Mouse (Mus musculus) heart, embryonic 12.5 days (tissue): ENCODE data around the gene Cdc27. TPM values are rescaled to one million over a fixed set of nuclear protein-coding genes. Genes with fewer than 3 reads are reported as not detected.
"Not testable (repeated sequence)": the region's sequence is repeated elsewhere in the genome, so short reads cannot be mapped to it uniquely, and the experiment has no call there.

ENCODE experiments used
- ATAC-seq: fragments of 200-750 bp; cut with Nextera tagmentation; 2 replicates; pipeline ENCODE4 v1.8.0; 2017; ENCODE audit warnings: moderate TSS enrichment, moderate library complexity; ENCODE audit not compliant: insufficient number of reproducible peaks, low FRiP score
- H3K27ac ChIP-seq: fragments of 300-500 bp; sonication (generic); 2 replicates; pipeline ENCODE4 v1.5.1; 2016; ENCODE audit warnings: mild to moderate bottlenecking, moderate library complexity; ENCODE audit not compliant: poor library complexity, severe bottlenecking
- H3K27me3 ChIP-seq: fragments of 300-500 bp; sonication (generic); replicated peaks from 2 replicates; pipeline ENCODE4 v1.6.1; 2016; ENCODE audit warnings: mild to moderate bottlenecking, moderate library complexity
- H3K36me3 ChIP-seq: fragments of 300-500 bp; sonication (generic); 2 replicates; pipeline ENCODE4 v1.6.1; 2016; ENCODE audit warnings: mild to moderate bottlenecking, moderate library complexity
- H3K4me1 ChIP-seq: fragments of 300-500 bp; sonication (generic); replicated peaks from 2 replicates; pipeline ENCODE4 v1.6.1; 2016; ENCODE audit warnings: mild to moderate bottlenecking
- H3K4me2 ChIP-seq: fragments of 300-500 bp; sonication (generic); 2 replicates; pipeline ENCODE4 v1.6.1; 2016; ENCODE audit warnings: mild to moderate bottlenecking, moderate library complexity
- H3K4me3 ChIP-seq: fragments of 300-500 bp; sonication (generic); 2 replicates; pipeline ENCODE4 v1.5.1; 2016; ENCODE audit warnings: mild to moderate bottlenecking
- H3K9ac ChIP-seq: fragments of 300-500 bp; sonication (generic); 2 replicates; pipeline ENCODE4 v1.6.1; 2016; ENCODE audit warnings: mild to moderate bottlenecking, moderate library complexity
- H3K9me3 ChIP-seq: fragments of 300-500 bp; sonication (generic); replicated peaks from 2 replicates; pipeline ENCODE4 v1.6.1; 2016; ENCODE audit warnings: mild to moderate bottlenecking, moderate library complexity
- WGBS: fragments of 180-500 bp; shearing (Covaris S2); methylation state at CpG from one replicate; pipeline ENCODE4 v1.1.7; 2016; 5-methylcytosine and 5-hydroxymethylcytosine counted together
- polyA plus RNA-seq: library from polyadenylated mRNA; unstranded; fragments of >200 nt; fragmentation: Nextera tagmentation; extraction: Ambion mirVana; gene quantifications from 2 replicates; pipeline ENCODE4 v1.2.1, GENCODE M21; 2016

Gene Cdc27
- polyA plus RNA-seq, 1 experiment from 2014 or later = 40.6 TPM

DNA sequence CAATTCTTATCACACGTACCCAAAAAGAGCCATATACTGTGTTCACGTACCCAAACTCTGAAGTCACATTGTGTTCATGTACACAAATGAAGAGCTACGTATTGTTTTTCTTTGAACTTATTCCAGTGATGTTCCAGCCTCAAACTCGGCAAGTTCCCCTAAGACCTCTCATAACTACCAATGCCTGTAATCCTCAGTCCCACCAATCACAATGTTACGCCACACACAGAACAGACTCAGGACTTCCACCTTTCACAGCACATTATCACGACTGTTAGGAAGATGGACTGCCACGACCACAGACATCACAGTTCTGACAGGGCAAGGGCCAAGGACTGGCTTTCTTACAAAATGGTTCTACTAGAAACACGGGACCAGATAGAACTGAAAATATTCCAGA lies 20.1 kb upstream of the Cdc27 start:
- WGBS = 72% methylated on average over 8 of the region's 8 CpGs
- H3K36me3 ChIP-seq, H3K27ac ChIP-seq, H3K4me2 ChIP-seq, H3K9me3 ChIP-seq, H3K9ac ChIP-seq, ATAC-seq, H3K4me3 ChIP-seq, H3K27me3 ChIP-seq: not testable (repeated sequence)
- peaks cover 47% of the 10 kb centered on the region for H3K4me1 ChIP-seq

DNA sequence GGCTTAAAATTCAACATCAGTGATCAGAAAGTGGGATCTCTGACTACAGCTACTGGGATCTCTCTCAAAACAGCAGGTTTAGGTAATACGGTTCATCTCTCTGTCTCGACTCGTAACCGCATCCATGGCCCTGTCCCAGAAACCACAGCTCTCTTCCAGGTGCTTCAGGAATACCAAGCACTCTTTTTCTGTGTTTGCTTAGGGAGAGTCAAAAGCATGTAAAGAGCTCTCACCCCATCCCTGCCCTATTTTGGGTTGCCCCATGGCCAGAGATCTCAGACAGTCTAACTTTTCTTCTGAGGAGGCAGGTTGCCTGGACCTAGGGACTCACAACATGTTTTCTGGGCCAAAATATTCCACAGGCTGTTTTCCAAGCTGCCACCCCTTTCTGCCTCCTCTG lies 17.9 kb upstream of the Cdc27 start:
- WGBS = 91% methylated on average over 4 of the region's 4 CpGs
- Histone ChIP-seq H3K4me3 (no peak overlapping the region), H3K36me3 (no peaks in the 10 kb centered on the region), H3K27me3 (no peaks in the 10 kb centered on the region), H3K4me2 (no peak overlapping the region), H3K9me3 (peaks cover 5% of the 10 kb centered on the region; the same call in 1 of the 2 replicates), H3K9ac (no peak overlapping the region; the same call in 1 of the 2 replicates), H3K4me1 (peaks cover 53% of the 10 kb centered on the region), H3K27ac (no peak overlapping the region)
- ATAC-seq = no peak

DNA sequence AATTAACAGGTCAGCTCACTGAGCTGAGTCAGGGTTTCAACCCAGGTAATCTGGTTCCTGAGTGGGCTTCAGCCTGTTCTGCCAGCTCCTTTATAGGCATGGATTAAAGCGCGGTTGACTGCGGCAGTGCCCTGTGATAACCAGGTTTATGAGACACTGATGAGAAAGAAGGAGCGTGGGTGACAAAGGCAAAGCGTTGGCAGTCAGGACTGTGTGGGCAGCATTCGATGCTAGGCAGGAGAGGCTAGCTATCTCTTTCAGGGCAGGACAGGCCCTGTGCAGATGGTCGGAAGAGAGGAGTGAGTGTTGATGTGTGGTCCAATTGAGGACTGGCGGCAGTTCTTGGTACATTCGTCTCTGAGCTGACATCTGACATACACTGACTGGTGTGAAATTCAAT lies 17.3 kb upstream of the Cdc27 start:
- H3K4me2 ChIP-seq = no peak overlapping the region
- no peak overlapping the region for H3K4me3 ChIP-seq
- WGBS = 50% methylated on average over 9 of the region's 9 CpGs
- H3K27me3 ChIP-seq = no peaks in the 10 kb centered on the region
- peaks cover 53% of the 10 kb centered on the region for H3K4me1 ChIP-seq
- ATAC-seq = no peak
- H3K27ac ChIP-seq = 0 out of 2 replicates have a peak overlapping the region, but pooled peaks have one; percentile 17
- H3K9ac ChIP-seq = 0 out of 2 replicates have a peak overlapping the region, but pooled peaks have one; percentile 16
- peaks cover 5% of the 10 kb centered on the region; the same call in 1 of the 2 replicates for H3K9me3 ChIP-seq
- no peaks in the 10 kb centered on the region for H3K36me3 ChIP-seq

DNA sequence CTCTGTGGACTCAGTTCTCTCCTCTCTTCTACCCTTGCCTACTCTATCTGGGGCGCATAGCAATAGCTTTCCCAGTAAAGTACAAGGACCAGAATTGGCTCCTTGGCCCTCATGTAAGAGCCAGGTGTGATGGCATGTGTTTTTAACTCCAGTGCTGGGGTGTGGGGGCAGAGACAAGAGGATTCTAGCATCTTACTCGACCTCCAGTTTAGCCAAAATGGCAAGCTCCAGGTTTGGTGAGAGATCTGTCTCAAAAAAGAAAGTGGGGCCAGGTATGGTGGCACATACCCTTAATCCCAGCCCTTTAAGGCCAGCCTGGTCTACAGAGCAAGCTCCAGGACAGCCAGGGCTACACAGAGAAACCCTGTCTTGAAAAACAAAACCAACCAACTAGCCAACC lies 16.4 kb upstream of the Cdc27 start:
- H3K27ac ChIP-seq = no peak overlapping the region

DNA sequence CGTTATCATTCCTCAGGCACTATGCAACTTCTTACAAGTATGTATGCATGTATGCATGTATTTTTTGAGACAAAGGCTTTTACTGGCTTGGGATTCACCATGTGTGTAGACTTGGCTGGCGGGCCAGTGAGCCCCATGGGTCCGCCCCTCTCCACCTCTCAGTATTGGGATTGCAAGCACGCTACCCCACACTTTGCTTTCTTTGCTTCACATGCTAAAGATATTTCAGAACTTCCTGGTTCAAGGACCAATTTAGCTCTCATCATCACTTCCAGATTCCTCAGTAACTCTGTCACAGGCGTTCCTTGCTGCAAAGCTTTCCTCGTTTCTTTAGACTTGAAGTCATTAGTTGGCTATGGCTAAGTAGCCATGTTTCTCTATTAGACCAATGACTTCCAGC lies 15.7 kb upstream of the Cdc27 start:
- no peaks in the 10 kb centered on the region for H3K36me3 ChIP-seq
- WGBS = 59% methylated on average over 6 of the region's 6 CpGs
- H3K4me2 ChIP-seq = no peak overlapping the region
- H3K4me3 ChIP-seq = no peak overlapping the region
- no peaks in the 10 kb centered on the region for H3K27me3 ChIP-seq
- no peak overlapping the region for H3K9ac ChIP-seq
- peaks cover 50% of the 10 kb centered on the region for H3K4me1 ChIP-seq
- H3K27ac ChIP-seq = no peak overlapping the region; the same call in 1 of the 2 replicates
- no peak for ATAC-seq
- H3K9me3 ChIP-seq = peaks cover 5% of the 10 kb centered on the region; the same call in 1 of the 2 replicates

More for the DNA sequence above, 16.4 kb upstream of the Cdc27 start:
- Histone ChIP-seq H3K4me3 (no peak overlapping the region), H3K9me3 (peaks cover 5% of the 10 kb centered on the region; the same call in 1 of the 2 replicates), H3K4me2 (no peak overlapping the region), H3K36me3 (no peaks in the 10 kb centered on the region), H3K27me3 (no peaks in the 10 kb centered on the region), H3K4me1 (peaks cover 50% of the 10 kb centered on the region), H3K9ac (no peak overlapping the region)
- 81% methylated on average over 2 of the region's 2 CpGs for WGBS
- ATAC-seq = no peak

DNA sequence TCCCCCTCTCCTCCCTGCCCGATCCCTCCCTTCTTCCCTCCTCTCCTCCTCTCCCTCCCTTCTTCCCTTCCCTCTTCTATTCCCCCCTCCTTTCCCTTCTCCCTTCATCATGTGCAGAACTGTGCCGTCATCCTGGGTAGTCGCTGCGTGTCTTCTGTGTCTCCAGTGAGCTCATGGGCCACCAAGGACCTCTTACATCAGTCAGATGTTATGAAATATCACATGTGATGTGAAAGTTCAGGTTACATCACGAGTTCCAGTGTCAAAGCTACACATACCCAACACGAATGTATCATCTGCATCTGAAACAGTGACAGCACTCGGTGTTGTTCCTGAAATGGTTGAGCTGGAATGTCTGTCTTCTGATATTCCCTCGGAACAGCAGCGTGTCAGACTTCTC lies 14.8 kb upstream of the Cdc27 start:
- Histone ChIP-seq H3K27ac (no peak overlapping the region), H3K36me3 (no peaks in the 10 kb centered on the region), H3K4me3 (no peak overlapping the region), H3K27me3 (no peaks in the 10 kb centered on the region), H3K9me3 (peaks cover 5% of the 10 kb centered on the region; the same call in 1 of the 2 replicates), H3K4me2 (no peak overlapping the region), H3K4me1 (peaks cover 56% of the 10 kb centered on the region), H3K9ac (no peak overlapping the region)
- ATAC-seq = no peak
- 81% methylated on average over 9 of the region's 9 CpGs for WGBS

DNA sequence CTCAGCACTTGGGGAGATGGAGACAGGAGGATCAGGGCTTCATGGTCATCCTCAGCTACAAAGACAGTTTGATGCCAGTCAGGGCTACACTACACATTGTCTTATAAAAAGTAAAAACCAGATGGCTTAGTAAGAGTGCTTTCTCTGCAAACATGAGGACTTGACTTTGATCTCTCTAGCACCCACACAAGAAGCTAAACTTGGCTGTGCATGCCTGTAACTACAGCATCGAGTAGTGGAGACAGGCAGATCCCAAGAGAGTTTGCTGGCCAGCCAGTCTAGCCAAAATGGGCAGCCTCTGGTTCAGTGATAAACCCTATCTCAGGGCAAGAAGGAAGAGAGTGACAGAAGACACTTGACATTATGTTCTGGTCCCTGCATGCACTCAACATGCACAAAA lies 13.1 kb upstream of the Cdc27 start:
- Histone ChIP-seq H3K27me3 (no peaks in the 10 kb centered on the region), H3K27ac (no peak overlapping the region), H3K4me1 (peaks cover 68% of the 10 kb centered on the region), H3K36me3 (no peaks in the 10 kb centered on the region), H3K4me2 (no peak overlapping the region), H3K9me3 (no peaks in the 10 kb centered on the region), H3K4me3 (no peak overlapping the region), H3K9ac (no peak overlapping the region)
- no peak for ATAC-seq
- WGBS = 6% methylated on average over 1 of the region's 1 CpGs

DNA sequence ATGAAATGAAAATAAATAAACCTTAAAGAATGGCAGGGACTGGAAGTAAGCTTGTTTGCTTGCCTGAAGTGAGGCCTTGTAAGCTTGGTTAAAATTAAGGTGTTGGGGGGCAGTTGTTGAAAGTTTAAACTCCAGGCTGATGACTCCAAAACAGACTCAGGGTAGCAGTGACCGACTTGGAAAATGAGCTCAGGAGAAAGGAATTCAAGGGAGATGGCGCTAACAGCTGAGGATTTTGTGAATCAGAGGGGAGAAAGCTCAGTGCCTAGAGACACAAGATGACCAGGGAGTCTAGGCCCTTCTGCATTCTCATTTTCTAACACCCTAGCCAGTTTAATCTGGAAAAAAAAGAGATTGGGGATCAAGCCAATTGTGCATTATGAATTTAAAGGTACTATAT lies 10.6 kb upstream of the Cdc27 start:
- Histone ChIP-seq H3K36me3 (no peaks in the 10 kb centered on the region), H3K27ac (peak overlapping the region; percentile 86), H3K9ac (no peak overlapping the region), H3K27me3 (no peaks in the 10 kb centered on the region), H3K4me2 (peak overlapping the region; percentile 21; the same call in 1 of the 2 replicates), H3K4me1 (peaks cover 52% of the 10 kb centered on the region), H3K9me3 (no peaks in the 10 kb centered on the region), H3K4me3 (no peak overlapping the region)
- WGBS = 15% methylated on average over 2 of the region's 2 CpGs
- ATAC-seq = no peak

DNA sequence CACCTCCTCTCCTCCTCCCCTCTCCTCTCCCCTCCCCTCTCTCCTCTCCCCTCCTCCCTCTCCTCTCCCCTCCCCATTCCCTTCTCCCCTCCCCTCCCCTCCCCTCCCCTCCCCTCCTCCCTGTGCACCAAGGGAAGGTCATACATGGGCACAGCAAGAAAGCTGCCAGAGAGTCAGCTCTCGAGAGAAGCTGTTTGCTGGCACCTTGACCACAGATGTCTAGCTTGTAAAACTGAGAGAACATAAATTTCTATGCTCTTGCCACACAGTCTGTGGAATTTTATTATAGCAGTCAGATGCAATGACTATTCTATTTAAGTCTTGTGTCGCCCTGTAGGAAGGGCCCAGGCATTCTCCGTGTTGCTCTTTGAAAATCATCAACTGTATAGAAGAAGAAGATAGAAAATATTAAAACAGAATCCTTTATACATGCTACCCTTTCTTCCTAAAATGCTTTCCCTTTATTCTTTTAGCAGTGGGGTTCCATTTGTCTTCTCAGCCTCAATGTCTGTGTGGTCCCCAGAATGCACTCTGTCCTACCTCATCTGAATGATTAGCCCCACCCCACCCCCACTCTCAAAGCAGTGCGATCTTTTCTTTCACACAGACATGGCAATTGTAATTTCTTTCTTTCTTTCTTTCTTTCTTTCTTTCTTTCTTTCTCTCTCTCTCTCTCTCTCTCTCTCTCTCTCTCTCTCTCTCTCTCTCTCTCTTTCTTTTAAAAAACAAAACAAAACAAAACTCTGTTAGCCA lies 8.4 kb upstream of the Cdc27 start:
- WGBS = 59% methylated on average over 4 of the region's 4 CpGs
- Histone ChIP-seq H3K4me2 (peak overlapping the region; percentile 35), H3K4me1 (peaks cover 46% of the 10 kb centered on the region), H3K27me3 (no peaks in the 10 kb centered on the region), H3K4me3 (no peak overlapping the region), H3K9ac (no peak overlapping the region), H3K27ac (peak overlapping the region; percentile 93), H3K9me3 (no peaks in the 10 kb centered on the region), H3K36me3 (no peaks in the 10 kb centered on the region)
- 0 out of 2 replicates have a peak, but pooled peaks have one; percentile 33 for ATAC-seq

DNA sequence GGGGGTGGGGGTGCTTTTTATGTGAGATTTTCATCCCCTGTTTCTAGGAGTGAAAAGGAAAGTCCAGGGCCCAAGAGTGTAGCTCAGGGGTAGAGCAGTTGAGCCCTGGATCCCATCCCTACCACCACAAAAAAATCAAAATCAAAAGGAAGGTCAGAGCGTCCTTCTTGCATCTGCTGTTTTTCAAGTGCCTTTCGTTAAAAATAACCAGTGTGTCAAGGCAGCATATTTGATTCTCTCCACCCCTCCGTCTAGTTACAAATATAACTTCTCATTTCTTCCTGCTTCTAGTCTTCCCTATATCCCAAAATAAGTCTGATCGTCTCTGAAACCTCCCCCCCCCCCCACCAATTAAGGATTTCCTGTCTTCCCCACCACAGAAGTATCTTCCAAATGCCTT lies 7.6 kb upstream of the Cdc27 start:
- Histone ChIP-seq H3K4me2 (peak overlapping the region; percentile 35), H3K36me3 (no peaks in the 10 kb centered on the region), H3K27me3 (no peaks in the 10 kb centered on the region), H3K27ac (peak overlapping the region; percentile 93), H3K9ac (no peak overlapping the region), H3K4me3 (no peak overlapping the region), H3K4me1 (peaks cover 39% of the 10 kb centered on the region), H3K9me3 (no peaks in the 10 kb centered on the region)
- no peak for ATAC-seq
- 34% methylated on average over 4 of the region's 4 CpGs for WGBS

DNA sequence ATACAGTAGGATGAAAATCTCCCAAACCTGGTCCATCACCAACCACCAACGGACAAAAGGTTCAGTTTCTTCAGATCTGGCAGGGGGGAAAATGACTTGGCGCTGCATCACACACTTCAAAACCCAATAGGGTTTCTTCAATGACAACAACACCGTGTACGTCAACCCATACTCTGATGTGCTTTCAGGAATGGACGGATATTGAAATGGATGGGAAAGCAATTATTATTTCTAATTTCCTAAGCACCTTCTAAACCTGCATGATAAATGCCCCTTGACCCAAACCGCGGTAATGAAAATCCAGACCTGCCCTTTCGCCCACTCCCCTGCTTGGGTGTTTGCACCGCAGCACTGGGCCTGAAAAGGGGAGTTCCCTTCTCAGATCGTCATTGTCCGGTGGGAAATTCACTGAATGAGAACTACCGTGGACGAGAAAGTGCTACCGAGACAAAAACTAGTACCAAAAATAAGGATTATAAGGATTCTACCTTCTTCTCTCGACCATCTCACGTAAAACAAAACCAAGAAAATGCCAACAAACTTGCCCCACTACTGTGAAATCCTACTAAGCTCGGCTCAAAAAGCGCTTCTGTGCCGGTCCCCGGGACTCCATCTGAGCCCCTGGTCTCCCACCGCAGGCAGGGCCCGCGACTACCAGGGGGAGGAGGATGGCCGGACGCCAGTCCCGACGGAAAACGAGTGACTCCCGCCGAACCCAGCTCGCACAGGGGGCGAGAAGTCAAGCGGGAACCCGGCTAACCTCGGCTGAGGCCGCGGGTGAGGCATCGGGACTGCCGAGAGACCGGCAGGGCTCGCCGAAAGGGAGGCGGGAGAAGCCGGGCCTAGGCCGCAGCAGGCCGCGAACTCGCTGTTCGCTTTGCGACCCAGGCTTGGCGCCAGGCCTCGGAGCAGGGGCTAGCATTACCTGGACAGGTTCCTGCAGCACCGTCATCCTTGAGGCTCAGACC lies 698 bp downstream of the Cdc27 start:
- peak overlapping the region; percentile 93 for H3K27ac ChIP-seq
- H3K36me3 ChIP-seq = 0 out of 2 replicates have a peak, but pooled peaks cover 7% of the 10 kb centered on the region
- no peaks in the 10 kb centered on the region for H3K9me3 ChIP-seq
- H3K27me3 ChIP-seq = no peaks in the 10 kb centered on the region
- peak overlapping the region; percentile 98 for H3K9ac ChIP-seq
- peak overlapping the region; percentile 87 for H3K4me3 ChIP-seq
- WGBS = under 1% methylated on average over 53 of the region's 53 CpGs
- peak overlapping the region; percentile 79 for H3K4me2 ChIP-seq
- peak; percentile 83 for ATAC-seq
- peaks cover 27% of the 10 kb centered on the region for H3K4me1 ChIP-seq
